Comparison of ENCODE assay signal across 13 mouse cellular contexts in the genomic region with DNA sequence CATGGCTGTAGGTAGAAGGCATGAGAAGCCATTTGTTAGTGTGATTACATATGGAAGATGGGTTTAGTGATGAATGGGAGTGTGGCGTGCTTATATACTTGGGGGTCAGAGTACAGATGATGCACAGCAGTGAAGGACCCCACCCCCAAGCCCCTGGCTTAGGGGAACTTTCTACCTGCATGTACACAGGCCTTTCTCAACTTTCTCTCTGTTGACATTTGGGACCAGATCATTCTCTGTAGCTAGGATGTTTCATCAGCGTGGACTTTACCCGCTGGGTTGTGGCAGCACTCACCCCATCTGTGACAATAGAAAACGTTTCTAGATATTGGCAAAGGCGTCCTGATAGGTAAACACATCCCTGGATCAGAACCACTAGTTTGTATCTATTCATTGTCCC. TPM values are rescaled to one million over a fixed set of nuclear protein-coding genes. Genes with fewer than 3 reads are reported as not detected.
"Had no signal": no experiment of that assay in that cellular context is flagged by ENCODE, and none has a peak within 500 bp of the region (broad histone marks: within the 10 kb centered on the region; RNA-seq: fewer than 3 reads in every experiment).

No protein-coding gene starts in this region.

RNA-seq across cellular contexts. Expression of a gene that starts 21.2 kb away (rescaled TPM):
- total RNA-seq: common myeloid progenitor, adult 5-6 weeks; granulocyte monocyte progenitor cell, adult 5-6 weeks had no signal
- polyA plus RNA-seq: cerebellum, adult 2 months; cortical plate, adult 2 months; forebrain, embryonic 10.5 days; forebrain, embryonic 11.5 days; forebrain, embryonic 12.5 days; forebrain, embryonic 14.5 days; forebrain, embryonic 15.5 days; forebrain, embryonic 16.5 days; frontal cortex, adult 2 months; gonadal fat pad, adult 2 months had no signal

RNA-seq across cellular contexts. Expression of a gene that starts 26.0 kb away (rescaled TPM):
- total RNA-seq: common myeloid progenitor, adult 5-6 weeks; granulocyte monocyte progenitor cell, adult 5-6 weeks had no signal
- polyA plus RNA-seq: erythroblast, embryonic 14.5 days had no signal
